Mouse (Mus musculus): ENCODE results near the gene Pdgfa.

- no peak for TF ChIP-seq E2F4 (IDR thresholded peaks at IDR 0.05; ENCODE audit: insufficient read depth)
- TF ChIP-seq CEBPB (IDR thresholded peaks at IDR 0.05; ENCODE audit: insufficient read depth, poor library complexity, severe bottlenecking): no peak
- TF ChIP-seq TCF12 (IDR thresholded peaks at IDR 0.05; ENCODE audit: insufficient read depth, poor library complexity, severe bottlenecking): no peak
- TF ChIP-seq POLR2A (IDR thresholded peaks at IDR 0.05; ENCODE audit: insufficient read length, low read depth): no peak
- no peak for TF ChIP-seq MYOD1 (IDR thresholded peaks at IDR 0.05; ENCODE audit: control insufficient read depth in 1 of 3, insufficient read length in 2 of 3, low read depth in 2 of 3)
- TF ChIP-seq MYOG (IDR thresholded peaks at IDR 0.05; ENCODE audit: control insufficient read depth in 1 of 3, insufficient read depth in 1 of 3, insufficient read length in 2 of 3, low read depth in 2 of 3): no peak
- no peak for TF ChIP-seq SRF (IDR thresholded peaks at IDR 0.05; ENCODE audit: control insufficient read depth, insufficient read length, low read depth)
- no peak for TF ChIP-seq USF1 (IDR thresholded peaks at IDR 0.05; ENCODE audit: low read depth)
- TF ChIP-seq MAX (IDR thresholded peaks at IDR 0.05; ENCODE audit: low read depth): no peak
- TF ChIP-seq REST (IDR thresholded peaks at IDR 0.05; ENCODE audit: insufficient read depth, insufficient read length): no peak
- no peak for TF ChIP-seq POLR2AphosphoS2 (IDR thresholded peaks at IDR 0.05; ENCODE audit: insufficient read length, low read depth)
- TF ChIP-seq TCF3 (IDR thresholded peaks at IDR 0.05; ENCODE audit: insufficient read length, low read depth): no peak
These were observed 27.1 kb downstream of the Pdgfa start for GRCm38 (mm10) chr5:138970056-138970490.
